10 mouse cellular contexts compared by ENCODE assay signal in the genomic region with DNA sequence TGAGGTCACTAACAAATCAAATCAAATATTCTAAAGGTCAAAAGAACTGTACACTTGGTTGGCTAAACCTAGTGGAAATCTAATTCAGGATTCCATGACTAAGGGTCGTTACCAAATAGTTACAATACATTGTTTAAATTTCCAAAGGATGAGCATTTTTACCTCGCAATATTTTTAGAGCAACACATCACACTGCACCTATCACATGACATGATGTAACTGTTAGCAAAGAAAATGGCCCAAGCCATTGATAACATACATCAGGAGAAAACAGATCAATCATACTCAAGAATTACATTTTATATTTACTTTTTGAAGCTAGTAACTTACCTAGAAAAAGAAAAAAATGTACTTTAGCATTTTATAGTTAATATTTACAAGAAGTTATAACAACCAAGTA. TPM values are rescaled to one million over a fixed set of nuclear protein-coding genes. Genes with fewer than 3 reads are reported as not detected.
DNase-seq lines count a peak whose midpoint lies in the region; ATAC-seq lines count a peak whose summit lies in the region.
"Had no signal": no experiment of that assay in that cellular context is flagged by ENCODE, and none has a peak within 500 bp of the region (broad histone marks: within the 10 kb centered on the region; RNA-seq: fewer than 3 reads in every experiment).

No protein-coding gene starts in this region.

- 31% methylated on average over 2 of the region's 2 CpGs for WGBS in intestine, embryonic 15.5 days
- WGBS in intestine, embryonic 16.5 days = 25% methylated on average over 2 of the region's 2 CpGs
- 63% methylated on average over 2 of the region's 2 CpGs for WGBS in hindbrain, embryonic 12.5 days
- 60% methylated on average over 2 of the region's 2 CpGs for WGBS in midbrain, embryonic 12.5 days

- DNase-seq in Muller cell, postnatal 12 days (ENCODE audit: inconsistent ontology term) = peak; percentile 32
- no peak for DNase-seq in ovary, postnatal 10 days (ENCODE audit: low spot score)
- DNase-seq in adrenal gland, adult 18-20 months (ENCODE audit: low spot score in 2 of 2) = no peak
- no peak for DNase-seq in thymus, postnatal 36 days
- DNase-seq: gastrocnemius, postnatal 36 days had no signal

- no peaks in the 10 kb centered on the region for H3K9me3 ChIP-seq in intestine, embryonic 15.5 days
- no peaks in the 10 kb centered on the region for H3K9me3 ChIP-seq in intestine, embryonic 16.5 days (ENCODE audit: control insufficient read depth, low read length)
- H3K9me3 ChIP-seq in hindbrain, embryonic 12.5 days (replicated peaks) = no peaks in the 10 kb centered on the region
- no peaks in the 10 kb centered on the region for H3K9me3 ChIP-seq in midbrain, embryonic 12.5 days

- 0 out of 2 replicates have a peak overlapping the region, but pooled peaks have one; percentile 33 for H3K4me2 ChIP-seq in intestine, embryonic 15.5 days (replicated peaks)
- no peak overlapping the region for H3K4me2 ChIP-seq in intestine, embryonic 16.5 days (ENCODE audit: low read depth, low read length)
- peak overlapping the region; percentile 66 for H3K4me2 ChIP-seq in hindbrain, embryonic 12.5 days (replicated peaks)
- H3K4me2 ChIP-seq in midbrain, embryonic 12.5 days (replicated peaks) = peak overlapping the region; percentile 65

- H3K27me3 ChIP-seq in intestine, embryonic 15.5 days (replicated peaks) = no peaks in the 10 kb centered on the region
- H3K27me3 ChIP-seq in intestine, embryonic 16.5 days (replicated peaks; ENCODE audit: control insufficient read depth, insufficient read depth, low read length) = no peaks in the 10 kb centered on the region
- no peaks in the 10 kb centered on the region for H3K27me3 ChIP-seq in hindbrain, embryonic 12.5 days
- no peaks in the 10 kb centered on the region for H3K27me3 ChIP-seq in midbrain, embryonic 12.5 days
- H3K27me3 ChIP-seq: Patski had no signal

- ATAC-seq in intestine, embryonic 15.5 days = no peak
- ATAC-seq in intestine, embryonic 16.5 days = no peak
- no peak for ATAC-seq in hindbrain, embryonic 12.5 days (ENCODE audit: low FRiP score)
- no peak for ATAC-seq in midbrain, embryonic 12.5 days (ENCODE audit: low FRiP score, low read depth)
- ATAC-seq: Patski had no signal

- no peak overlapping the region for H3K27ac ChIP-seq in intestine, embryonic 15.5 days
- no peak overlapping the region for H3K27ac ChIP-seq in intestine, embryonic 16.5 days (ENCODE audit: low read length)
- H3K27ac ChIP-seq in hindbrain, embryonic 12.5 days = no peak overlapping the region
- H3K27ac ChIP-seq in midbrain, embryonic 12.5 days (replicated peaks) = no peak overlapping the region

- peaks cover 3% of the 10 kb centered on the region; the same call in 1 of the 2 replicates for H3K4me1 ChIP-seq in intestine, embryonic 15.5 days (replicated peaks)
- peaks cover 7% of the 10 kb centered on the region for H3K4me1 ChIP-seq in intestine, embryonic 16.5 days (ENCODE audit: control insufficient read depth, insufficient read depth, low read length)
- H3K4me1 ChIP-seq in hindbrain, embryonic 12.5 days = peaks cover 25% of the 10 kb centered on the region
- peaks cover 22% of the 10 kb centered on the region for H3K4me1 ChIP-seq in midbrain, embryonic 12.5 days

- H3K36me3 ChIP-seq in intestine, embryonic 15.5 days = no peaks in the 10 kb centered on the region
- no peaks in the 10 kb centered on the region for H3K36me3 ChIP-seq in intestine, embryonic 16.5 days (ENCODE audit: control insufficient read depth, insufficient read depth, low read length)
- no peaks in the 10 kb centered on the region for H3K36me3 ChIP-seq in hindbrain, embryonic 12.5 days
- H3K36me3 ChIP-seq in midbrain, embryonic 12.5 days = no peaks in the 10 kb centered on the region

- no peak overlapping the region for H3K4me3 ChIP-seq in intestine, embryonic 15.5 days (replicated peaks)
- no peak overlapping the region for H3K4me3 ChIP-seq in intestine, embryonic 16.5 days (ENCODE audit: low read length)
- peak overlapping the region; percentile 8; the same call in 1 of the 2 replicates for H3K4me3 ChIP-seq in hindbrain, embryonic 12.5 days
- H3K4me3 ChIP-seq in midbrain, embryonic 12.5 days = peak overlapping the region; percentile 21

- H3K9ac ChIP-seq in intestine, embryonic 15.5 days = no peak overlapping the region
- H3K9ac ChIP-seq in intestine, embryonic 16.5 days (ENCODE audit: low read depth, low read length) = no peak overlapping the region
- no peak overlapping the region for H3K9ac ChIP-seq in hindbrain, embryonic 12.5 days
- no peak overlapping the region for H3K9ac ChIP-seq in midbrain, embryonic 12.5 days (replicated peaks)

RNA-seq across cellular contexts. Expression of a gene that starts 29.0 kb away (rescaled TPM):
- 16.0 and 17.2 TPM in 2 replicates for polyA plus RNA-seq in intestine, embryonic 15.5 days (2015; fragmentation: Nextera tagmentation; extraction: Ambion mirVana)
- polyA plus RNA-seq in intestine, embryonic 16.5 days (2015; fragmentation: Nextera tagmentation; extraction: Ambion mirVana) = 13.7 and 14.4 TPM in 2 replicates
- 36.4 and 39.8 TPM in 2 replicates for polyA plus RNA-seq in hindbrain, embryonic 12.5 days (2016; fragmentation: Nextera tagmentation; extraction: Ambion mirVana)
- 36.9 and 38.1 TPM in 2 replicates for polyA plus RNA-seq in midbrain, embryonic 12.5 days (2016; fragmentation: Nextera tagmentation; extraction: Ambion mirVana)
- total RNA-seq in adrenal gland, adult 18-20 months (2021) = 10 to 100 TPM; 49.9 to 52.7 TPM

Comparison
In these comparisons a context has a peak if more than half of its experiments do, and no peak if none do; other contexts are left out.
1. H3K4me3 ChIP-seq: peak in hindbrain, embryonic 12.5 days (single experiment) and midbrain, embryonic 12.5 days (single experiment); none in intestine, embryonic 15.5 days (single experiment) and intestine, embryonic 16.5 days (single experiment).